Mouse (Mus musculus): Measurements from ENCODE around the gene Arhgap24.

Arhgap24 gene

GRCm38 (mm10) chr5:102723558-102723957, 242.4 kb downstream of the Arhgap24 start:
- in situ Hi-C loops (cut with MboI; ENCODE audit: unreplicated experiment in 2 of 2) = loop anchor here in 1 of 2 experiments (25.0 kb wide), 1 partner anchor 939 kb away; the partner anchor contains the start of gene 1700016H13Rik

GRCm38 (mm10) chr5:102724813-102725348, 243.7 kb downstream of the Arhgap24 start:
- in situ Hi-C loops (cut with MboI; ENCODE audit: unreplicated experiment in 2 of 2) = loop anchor here in 1 of 2 experiments (25.0 kb wide), 1 partner anchor 937 kb away; the partner anchor contains the start of gene 1700016H13Rik

- in situ Hi-C loops (cut with MboI; ENCODE audit: unreplicated experiment in 2 of 2) = no loop called here
These were observed 244.2 kb downstream of the Arhgap24 start for GRCm38 (mm10) chr5:102725365-102725764.

- in situ Hi-C loops (cut with MboI; ENCODE audit: unreplicated experiment in 2 of 2) = no loop called here
These were observed 245.8 kb downstream of the Arhgap24 start for GRCm38 (mm10) chr5:102726985-102727384.

- in situ Hi-C loops (cut with MboI; ENCODE audit: unreplicated experiment in 2 of 2) = no loop called here
These were observed 247.3 kb downstream of the Arhgap24 start for GRCm38 (mm10) chr5:102728531-102728930.

- in situ Hi-C loops (cut with MboI; ENCODE audit: unreplicated experiment in 2 of 2) = no loop called here
These were observed 248.3 kb downstream of the Arhgap24 start for GRCm38 (mm10) chr5:102729476-102729875.

GRCm38 (mm10) chr5:102736131-102736530, 254.9 kb downstream of the Arhgap24 start:
- in situ Hi-C loops (cut with MboI; ENCODE audit: unreplicated experiment in 2 of 2) = no loop called here

- in situ Hi-C loops (cut with MboI; ENCODE audit: unreplicated experiment in 2 of 2) = no loop called here
These were observed 261.5 kb downstream of the Arhgap24 start for GRCm38 (mm10) chr5:102742554-102743255.

GRCm38 (mm10) chr5:102743436-102743835, 262.2 kb downstream of the Arhgap24 start:
- in situ Hi-C loops (cut with MboI; ENCODE audit: unreplicated experiment in 2 of 2) = no loop called here

- in situ Hi-C loops (cut with MboI; ENCODE audit: unreplicated experiment in 2 of 2) = no loop called here
These were observed 262.9 kb downstream of the Arhgap24 start for GRCm38 (mm10) chr5:102744051-102744450.

- in situ Hi-C loops (cut with MboI; ENCODE audit: unreplicated experiment in 2 of 2) = no loop called here
These were observed 267.0 kb downstream of the Arhgap24 start for GRCm38 (mm10) chr5:102748146-102748545.

- in situ Hi-C loops (cut with MboI; ENCODE audit: unreplicated experiment in 2 of 2) = no loop called here
These were observed 267.8 kb downstream of the Arhgap24 start for GRCm38 (mm10) chr5:102749020-102749419.

GRCm38 (mm10) chr5:102750674-102751073, 269.5 kb downstream of the Arhgap24 start:
- in situ Hi-C loops (cut with MboI; ENCODE audit: unreplicated experiment in 2 of 2) = no loop called here

- in situ Hi-C loops (cut with MboI; ENCODE audit: unreplicated experiment in 2 of 2) = no loop called here
These were observed 270.6 kb downstream of the Arhgap24 start for GRCm38 (mm10) chr5:102751661-102752307.

- in situ Hi-C loops (cut with MboI; ENCODE audit: unreplicated experiment in 2 of 2) = no loop called here
These were observed 271.1 kb downstream of the Arhgap24 start for GRCm38 (mm10) chr5:102752308-102752663.

GRCm38 (mm10) chr5:102757040-102757439, 275.8 kb downstream of the Arhgap24 start:
- in situ Hi-C loops (cut with MboI; ENCODE audit: unreplicated experiment in 2 of 2) = no loop called here

GRCm38 (mm10) chr5:102765694-102766093, 284.5 kb downstream of the Arhgap24 start:
- in situ Hi-C loops (cut with MboI; ENCODE audit: unreplicated experiment in 2 of 2) = loop anchor here in 1 of 2 experiments (5.0 to 10.0 kb wide), 2 partner anchors 341 to 558 kb away; no protein-coding TSS in a partner anchor

- in situ Hi-C loops (cut with MboI; ENCODE audit: unreplicated experiment in 2 of 2) = loop anchor here in 1 of 2 experiments (5.0 to 10.0 kb wide), 2 partner anchors 342 to 559 kb away; no protein-coding TSS in a partner anchor
These were observed 285.3 kb downstream of the Arhgap24 start for GRCm38 (mm10) chr5:102766311-102767057.

- in situ Hi-C loops (cut with MboI; ENCODE audit: unreplicated experiment in 2 of 2) = loop anchor here in 1 of 2 experiments (5.0 to 10.0 kb wide), 2 partner anchors 342 to 560 kb away; no protein-coding TSS in a partner anchor
These were observed 285.9 kb downstream of the Arhgap24 start for GRCm38 (mm10) chr5:102767058-102767444.

- in situ Hi-C loops (cut with MboI; ENCODE audit: unreplicated experiment in 2 of 2) = loop anchor here in 1 of 2 experiments (5.0 to 10.0 kb wide), 2 partner anchors 343 to 561 kb away; no protein-coding TSS in a partner anchor
These were observed 286.6 kb downstream of the Arhgap24 start for GRCm38 (mm10) chr5:102767822-102768221.

Data from v-Abl transformed pro-B cells (cell line).